Mouse (Mus musculus): ENCODE data around the gene Prkca. TPM values are rescaled to one million over a fixed set of nuclear protein-coding genes. Genes with fewer than 3 reads are reported as not detected.

Prkca gene
- polyA plus RNA-seq, 1 experiment from 2014 or later = 10.1 TPM

DNA sequence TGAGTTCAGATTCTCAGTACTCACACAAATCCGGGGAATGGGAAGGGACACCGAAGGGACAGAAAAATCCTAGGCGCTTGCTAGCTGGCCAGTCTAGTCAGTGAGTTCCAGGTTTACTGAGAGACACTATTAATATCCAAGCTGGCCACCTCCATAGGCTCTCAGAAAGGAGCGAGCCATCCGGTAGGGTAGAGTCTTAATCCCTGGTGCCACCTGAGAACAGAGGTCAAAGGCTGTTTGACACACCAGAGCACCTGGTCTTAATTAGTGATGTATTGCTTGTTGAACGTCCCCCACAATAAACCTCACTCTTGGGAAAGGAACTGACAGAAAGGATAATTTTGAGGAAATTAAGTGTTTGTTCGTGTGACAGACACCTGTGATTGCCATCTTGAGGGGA lies 133.0 kb downstream of the Prkca start:
- Histone ChIP-seq H3K9ac (no peak overlapping the region), H3K36me3 (no peaks in the 10 kb centered on the region), H3K4me1 (peaks cover 5% of the 10 kb centered on the region), H3K9me3 (no peaks in the 10 kb centered on the region), H3K27ac (no peak overlapping the region), H3K27me3 (replicated peaks) (no peaks in the 10 kb centered on the region), H3K4me2 (no peak overlapping the region), H3K4me3 (replicated peaks) (no peak overlapping the region)
- WGBS = 79% methylated on average over 7 of the region's 7 CpGs
- ATAC-seq (ENCODE audit: insufficient read depth, low FRiP score, low read depth) = no peak

DNA sequence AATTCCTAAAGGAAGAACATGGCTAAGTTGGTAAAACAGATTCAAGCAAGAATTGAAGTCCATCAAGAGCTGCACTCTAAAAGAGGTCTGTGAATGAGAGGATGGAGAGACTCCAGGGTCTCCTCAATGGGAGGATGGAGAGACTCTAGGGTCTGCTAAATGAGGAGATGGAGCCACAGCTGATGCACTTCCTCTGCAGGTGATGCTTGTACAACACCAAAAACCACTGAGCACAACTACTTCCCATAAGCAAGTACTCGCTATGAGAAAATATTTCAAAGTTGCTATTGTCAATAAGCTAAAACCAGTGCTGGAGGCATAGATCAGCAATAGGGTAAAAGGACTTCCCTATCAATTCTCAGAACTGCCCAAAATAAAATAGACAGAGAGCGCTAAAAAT lies 137.1 kb downstream of the Prkca start:
- H3K4me2 ChIP-seq = no peak overlapping the region
- H3K27ac ChIP-seq = no peak overlapping the region
- WGBS = 91% methylated on average over 2 of the region's 2 CpGs
- H3K27me3 ChIP-seq (replicated peaks) = no peaks in the 10 kb centered on the region
- H3K36me3 ChIP-seq = no peaks in the 10 kb centered on the region
- no peaks in the 10 kb centered on the region for H3K4me1 ChIP-seq
- H3K9me3 ChIP-seq = no peaks in the 10 kb centered on the region
- no peak overlapping the region for H3K9ac ChIP-seq
- ATAC-seq (ENCODE audit: insufficient read depth, low FRiP score, low read depth) = no peak
- no peak overlapping the region for H3K4me3 ChIP-seq (replicated peaks)

DNA sequence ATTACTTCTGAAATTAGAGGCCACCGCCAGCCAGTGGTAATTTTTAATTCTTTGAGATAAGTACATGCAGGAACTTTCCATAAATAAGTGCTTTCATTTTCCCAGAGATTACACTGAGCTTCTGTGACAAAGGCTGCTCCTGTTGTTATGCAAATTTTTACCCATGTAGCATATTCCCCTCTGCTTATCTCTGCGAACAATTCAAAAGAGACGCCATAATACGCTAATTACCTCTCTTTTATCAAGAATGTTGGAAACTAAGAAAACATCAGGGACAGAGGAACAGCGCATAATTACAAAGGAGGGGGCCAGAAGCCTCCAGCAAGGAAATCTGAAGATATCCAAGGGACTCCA lies 138.9 kb downstream of the Prkca start:
- 79% methylated on average over 5 of the region's 5 CpGs for WGBS
- Histone ChIP-seq H3K4me2 (no peak overlapping the region), H3K27ac (no peak overlapping the region), H3K4me1 (no peaks in the 10 kb centered on the region), H3K4me3 (replicated peaks) (no peak overlapping the region), H3K9ac (no peak overlapping the region), H3K9me3 (no peaks in the 10 kb centered on the region), H3K27me3 (replicated peaks) (no peaks in the 10 kb centered on the region), H3K36me3 (no peaks in the 10 kb centered on the region)
- ATAC-seq (ENCODE audit: insufficient read depth, low FRiP score, low read depth) = no peak

DNA sequence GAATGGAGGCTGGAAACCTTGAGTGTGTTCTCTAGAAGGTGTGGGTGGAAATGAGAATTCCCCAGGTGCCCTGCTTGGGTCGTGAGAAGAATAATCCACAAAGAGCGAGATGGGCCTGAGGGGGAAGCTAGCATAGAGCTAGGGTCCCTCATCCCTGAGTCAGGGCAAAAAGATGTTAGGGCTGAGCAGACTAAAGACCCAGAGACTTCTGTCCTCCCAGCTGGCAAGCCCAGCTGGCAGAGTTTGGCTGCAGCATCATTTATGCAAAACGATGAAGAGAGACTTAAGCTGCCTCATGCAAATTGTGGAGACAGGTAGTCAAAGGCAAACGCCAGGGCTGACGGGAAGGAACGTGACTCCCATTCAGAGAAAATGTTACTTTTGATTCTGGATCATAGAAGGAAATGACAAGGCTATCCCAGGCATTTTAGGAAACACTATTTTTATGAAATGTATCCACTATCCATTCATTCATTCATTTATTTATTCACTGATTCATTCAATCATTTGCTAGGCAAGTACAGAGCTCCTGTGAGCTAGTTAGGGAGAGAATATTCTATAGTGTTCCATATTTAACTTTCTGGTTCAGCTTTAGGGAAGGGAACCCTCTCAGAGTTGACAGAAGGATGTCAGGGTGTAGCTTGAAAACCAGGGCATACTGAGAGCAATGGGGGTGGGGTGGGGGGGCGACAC lies 139.4 kb downstream of the Prkca start:
- Histone ChIP-seq H3K9me3 (no peaks in the 10 kb centered on the region), H3K36me3 (no peaks in the 10 kb centered on the region), H3K4me2 (no peak overlapping the region), H3K4me3 (replicated peaks) (no peak overlapping the region), H3K9ac (no peak overlapping the region), H3K27ac (no peak overlapping the region), H3K27me3 (replicated peaks) (no peaks in the 10 kb centered on the region), H3K4me1 (no peaks in the 10 kb centered on the region)
- ATAC-seq (ENCODE audit: insufficient read depth, low FRiP score, low read depth) = no peak
- WGBS = 68% methylated on average over 7 of the region's 7 CpGs

DNA sequence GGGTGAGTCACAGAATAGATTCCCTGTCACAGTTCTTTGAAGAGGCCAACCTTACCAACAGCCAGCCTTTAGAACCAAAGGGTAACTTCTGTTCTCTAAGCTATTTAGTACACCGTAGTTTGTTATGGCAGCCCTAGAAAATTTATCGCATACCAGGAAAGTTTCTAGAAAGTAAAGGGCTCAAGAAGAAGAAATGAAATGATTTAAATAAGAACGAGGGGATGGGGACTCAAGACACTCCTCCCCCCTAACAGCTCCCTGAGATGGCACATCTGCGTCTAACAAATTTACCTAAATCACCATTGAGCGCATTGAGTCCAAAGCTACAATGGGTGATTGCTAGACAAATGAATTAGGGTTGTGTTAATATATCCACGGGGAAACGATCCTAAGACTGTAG lies 140.9 kb downstream of the Prkca start:
- no peak for ATAC-seq (ENCODE audit: insufficient read depth, low FRiP score, low read depth)
- Histone ChIP-seq H3K27ac (no peak overlapping the region), H3K9ac (no peak overlapping the region), H3K4me3 (replicated peaks) (no peak overlapping the region), H3K9me3 (no peaks in the 10 kb centered on the region), H3K27me3 (replicated peaks) (no peaks in the 10 kb centered on the region), H3K36me3 (no peaks in the 10 kb centered on the region), H3K4me2 (no peak overlapping the region), H3K4me1 (no peaks in the 10 kb centered on the region)
- WGBS = 83% methylated on average over 7 of the region's 7 CpGs

- Histone ChIP-seq H3K27ac (no peak overlapping the region), H3K9me3 (no peaks in the 10 kb centered on the region), H3K4me2 (no peak overlapping the region), H3K9ac (no peak overlapping the region), H3K36me3 (no peaks in the 10 kb centered on the region), H3K4me1 (peaks cover 6% of the 10 kb centered on the region; the same call in 1 of the 2 replicates), H3K27me3 (replicated peaks) (no peaks in the 10 kb centered on the region), H3K4me3 (replicated peaks) (no peak overlapping the region)
- WGBS = 90% methylated on average over 15 of the region's 15 CpGs
- no peak for ATAC-seq (ENCODE audit: insufficient read depth, low FRiP score, low read depth)
Observed at GRCm38 (mm10) chr11:108200679-108201586, 142.8 kb downstream of the Prkca start.

GRCm38 (mm10) chr11:108199429-108199985 lies 144.2 kb downstream of the Prkca start:
- Histone ChIP-seq H3K4me3 (replicated peaks) (no peak overlapping the region), H3K9me3 (no peaks in the 10 kb centered on the region), H3K4me1 (peaks cover 6% of the 10 kb centered on the region; the same call in 1 of the 2 replicates), H3K27me3 (replicated peaks) (no peaks in the 10 kb centered on the region), H3K36me3 (no peaks in the 10 kb centered on the region), H3K9ac (no peak overlapping the region), H3K27ac (no peak overlapping the region), H3K4me2 (no peak overlapping the region)
- WGBS = 89% methylated on average over 4 of the region's 4 CpGs
- no peak for ATAC-seq (ENCODE audit: insufficient read depth, low FRiP score, low read depth)

DNA sequence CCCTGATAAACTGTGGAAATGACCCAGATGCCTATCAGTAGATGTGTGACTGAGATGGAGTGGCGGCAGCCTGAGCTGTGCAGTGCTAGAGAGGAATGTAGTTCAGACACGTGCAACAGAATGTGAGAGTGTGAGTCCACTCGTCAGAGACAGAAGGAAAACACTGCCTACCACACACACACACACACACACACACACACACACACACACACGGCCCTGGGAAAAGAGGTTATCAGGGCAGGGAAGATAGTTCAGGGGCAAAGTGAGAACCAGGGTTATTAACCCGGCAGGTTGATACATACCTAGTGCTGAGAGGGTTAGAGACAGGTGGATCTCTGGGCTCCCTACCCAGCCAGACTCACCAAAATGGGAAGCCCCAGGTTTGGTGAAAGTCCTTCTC lies 145.1 kb downstream of the Prkca start:
- ATAC-seq (ENCODE audit: insufficient read depth, low FRiP score, low read depth) = no peak
- no peak overlapping the region for H3K4me3 ChIP-seq (replicated peaks)
- H3K9me3 ChIP-seq = no peaks in the 10 kb centered on the region
- 50% methylated on average over 5 of the region's 5 CpGs for WGBS
- H3K4me1 ChIP-seq = peaks cover 6% of the 10 kb centered on the region; the same call in 1 of the 2 replicates
- H3K36me3 ChIP-seq = no peaks in the 10 kb centered on the region
- H3K27me3 ChIP-seq (replicated peaks) = no peaks in the 10 kb centered on the region
- no peak overlapping the region for H3K4me2 ChIP-seq
- no peak overlapping the region for H3K9ac ChIP-seq
- no peak overlapping the region for H3K27ac ChIP-seq

GRCm38 (mm10) chr11:108197427-108198218 lies 146.1 kb downstream of the Prkca start:
- WGBS = 25% methylated on average over 9 of the region's 9 CpGs

DNA sequence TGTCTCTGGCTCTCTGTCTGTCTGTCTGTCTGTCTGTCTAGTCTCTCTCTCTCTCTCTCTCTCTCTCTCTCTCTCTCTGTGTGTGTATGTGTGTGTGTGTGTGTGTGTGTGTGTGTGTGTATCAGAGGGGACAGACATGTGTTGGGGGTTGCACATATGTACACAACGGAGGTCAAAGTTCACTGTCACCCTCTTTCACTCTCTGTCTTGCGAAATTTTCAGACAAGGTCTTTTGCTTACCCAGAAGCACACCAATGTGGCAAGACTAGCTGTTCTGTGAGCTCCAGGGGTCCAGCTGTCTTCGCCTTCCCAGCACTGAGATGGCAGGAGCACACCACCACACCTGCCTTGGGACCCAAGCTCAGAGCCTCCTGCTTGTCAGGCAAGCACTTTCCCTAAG lies 146.9 kb downstream of the Prkca start:
- H3K4me2 ChIP-seq = no peak overlapping the region
- no peaks in the 10 kb centered on the region for H3K27me3 ChIP-seq (replicated peaks)
- 77% methylated on average over 3 of the region's 3 CpGs for WGBS
- H3K9me3 ChIP-seq = no peaks in the 10 kb centered on the region
- no peak overlapping the region for H3K27ac ChIP-seq
- no peaks in the 10 kb centered on the region for H3K36me3 ChIP-seq
- ATAC-seq (ENCODE audit: insufficient read depth, low FRiP score, low read depth) = no peak
- peaks cover 6% of the 10 kb centered on the region; the same call in 1 of the 2 replicates for H3K4me1 ChIP-seq
- H3K9ac ChIP-seq = no peak overlapping the region
- H3K4me3 ChIP-seq (replicated peaks) = no peak overlapping the region

More at GRCm38 (mm10) chr11:108197427-108198218, 146.1 kb downstream of the Prkca start:
- ATAC-seq (ENCODE audit: insufficient read depth, low FRiP score, low read depth) = peak; percentile 56; the same call in 1 of the 2 replicates
- Histone ChIP-seq H3K4me2 (no peak overlapping the region), H3K27me3 (replicated peaks) (no peaks in the 10 kb centered on the region), H3K27ac (no peak overlapping the region), H3K9ac (no peak overlapping the region), H3K4me1 (peaks cover 6% of the 10 kb centered on the region; the same call in 1 of the 2 replicates), H3K4me3 (replicated peaks) (no peak overlapping the region), H3K36me3 (no peaks in the 10 kb centered on the region), H3K9me3 (no peaks in the 10 kb centered on the region)

- no peak overlapping the region for H3K4me3 ChIP-seq (replicated peaks)
- 79% methylated on average over 6 of the region's 6 CpGs for WGBS
- H3K27ac ChIP-seq = no peak overlapping the region
- H3K36me3 ChIP-seq = no peaks in the 10 kb centered on the region
- no peaks in the 10 kb centered on the region for H3K27me3 ChIP-seq (replicated peaks)
- H3K4me1 ChIP-seq = no peaks in the 10 kb centered on the region
- H3K4me2 ChIP-seq = no peak overlapping the region
- ATAC-seq (ENCODE audit: insufficient read depth, low FRiP score, low read depth) = no peak
- H3K9me3 ChIP-seq = no peaks in the 10 kb centered on the region
- no peak overlapping the region for H3K9ac ChIP-seq
Observed at GRCm38 (mm10) chr11:108190298-108190697, 153.4 kb downstream of the Prkca start.

Data from stomach, embryonic 15.5 days (tissue).